Mouse (Mus musculus) testis, adult 2 months (tissue): ENCODE data around the gene Nptx1.

Source experiments
- CTCF ChIP-seq: fragments of 200-500 bp; IDR thresholded peaks from 2 replicates; pipeline ENCODE4 v1.5.1; 2012; ENCODE audit warnings: low read depth, mild to moderate bottlenecking, inconsistent platforms, low read length, moderate library complexity; ENCODE audit not compliant: control insufficient read depth, insufficient read depth, insufficient replicate concordance
- POLR2A ChIP-seq: fragments of 200-500 bp; IDR thresholded peaks from 2 replicates; pipeline ENCODE4 v1.6.1; 2012; ENCODE audit warnings: low read depth, mild to moderate bottlenecking, inconsistent platforms, low read length, moderate library complexity; ENCODE audit not compliant: control insufficient read depth

DNA sequence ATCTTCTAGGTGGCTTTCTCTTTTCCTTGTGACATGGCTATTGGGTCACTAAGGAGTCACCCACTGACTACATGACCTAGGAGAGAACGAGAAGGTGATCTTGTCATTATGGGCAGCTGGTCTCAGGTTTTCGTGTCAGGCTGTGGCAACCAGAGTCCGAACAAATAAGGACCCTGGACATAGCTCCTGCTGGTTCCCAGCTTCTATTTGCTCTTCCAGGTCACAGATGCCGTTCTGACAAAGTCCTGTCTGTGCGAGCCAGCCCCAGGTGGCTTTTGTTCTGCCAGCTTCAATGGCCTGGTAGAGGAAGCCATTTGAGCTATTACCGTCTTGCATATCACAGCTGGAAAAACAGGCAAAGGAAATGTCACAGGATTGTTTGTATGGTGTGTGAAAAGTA is 14.7 kb upstream of the Nptx1 start:
- TF ChIP-seq CTCF: no peak
- no peak for TF ChIP-seq POLR2A
